In the genomic region with DNA sequence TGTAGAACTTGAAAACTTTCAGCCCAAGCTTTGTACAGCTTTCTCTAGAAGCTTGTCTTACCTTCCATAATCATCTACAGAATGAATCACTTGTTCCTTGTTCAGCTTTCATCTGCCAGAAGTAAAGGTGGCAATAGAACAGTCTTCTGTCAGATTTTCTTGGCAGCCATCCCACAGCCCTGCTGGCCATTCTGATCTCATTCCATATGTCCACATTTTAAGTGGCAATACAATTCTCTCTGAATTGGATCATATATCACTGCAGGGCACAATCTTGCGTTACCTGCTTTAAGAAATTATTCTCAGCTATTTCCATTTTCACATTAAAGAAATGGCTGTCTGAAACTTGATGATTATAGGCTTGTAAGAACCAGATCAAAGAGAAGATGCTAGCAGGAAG, we compare ENCODE assay signal across 18 mouse cellular contexts.
DNase-seq lines count a peak whose midpoint lies in the region; ATAC-seq and TF ChIP-seq lines count a peak whose summit lies in the region.
"Had no signal": no experiment of that assay in that cellular context is flagged by ENCODE, and none has a peak within 500 bp of the region (broad histone marks: within the 10 kb centered on the region; RNA-seq: fewer than 3 reads in every experiment).

No protein-coding gene starts in this region.

- no peak overlapping the region for H3K27ac ChIP-seq in lung, embryonic 14.5 days (ENCODE audit: low read depth)
- H3K27ac ChIP-seq: heart, adult 2 months; kidney, postnatal 0 days; liver, embryonic 12.5 days; neural tube, embryonic 15.5 days had no signal

- TF ChIP-seq POLR2A in brain, embryonic 14.5 days (IDR thresholded peaks at IDR 0.05; ENCODE audit: borderline replicate concordance, extremely low read depth, insufficient read depth, insufficient read length, poor library complexity, severe bottlenecking) = no peak

- H3K4me2 ChIP-seq in lung, embryonic 14.5 days = no peak overlapping the region
- H3K4me2 ChIP-seq: liver, embryonic 12.5 days; neural tube, embryonic 15.5 days had no signal

- no peak for TF ChIP-seq CTCF in lung, embryonic 14.5 days (IDR thresholded peaks at IDR 0.05; ENCODE audit: low read depth)
- TF ChIP-seq CTCF in brain, embryonic 14.5 days (IDR thresholded peaks at IDR 0.05; ENCODE audit: borderline replicate concordance, extremely low read depth, insufficient read depth, insufficient read length) = no peak

- H3K4me1 ChIP-seq in lung, embryonic 14.5 days (ENCODE audit: insufficient read depth) = no peaks in the 10 kb centered on the region
- H3K4me1 ChIP-seq: liver, embryonic 12.5 days; neural tube, embryonic 15.5 days had no signal

- DNase-seq in lung, embryonic 14.5 days = peak; percentile 5
- DNase-seq in lung, postnatal 36 days = no peak
- peak; percentile 53 for DNase-seq in brain, embryonic 14.5 days (ENCODE audit: low read depth)
- DNase-seq in cerebellum, adult 18-20 months = peak; percentile 36 to 51
- DNase-seq in cerebellum, postnatal 25 days = peak; percentile 69 to 82
- DNase-seq in layer of hippocampus, adult 8-10 months (ENCODE audit: low spot score in 2 of 2) = no peak
- DNase-seq in layer of hippocampus, postnatal 14 days (ENCODE audit: low spot score in 2 of 2) = no peak
- DNase-seq: embryo, embryonic 11 days; gastrocnemius, postnatal 25 days; heart, adult 2 months; heart, postnatal 36 days; kidney, adult 11 months; lung, adult 2 months; lung, postnatal 4 days; thymus, adult 2 months had no signal

- H3K9me3 ChIP-seq in lung, embryonic 14.5 days (ENCODE audit: low read depth, low read length) = no peaks in the 10 kb centered on the region
- H3K9me3 ChIP-seq: liver, embryonic 12.5 days; neural tube, embryonic 15.5 days had no signal

- no peak overlapping the region for H3K9ac ChIP-seq in lung, embryonic 14.5 days
- H3K9ac ChIP-seq: liver, embryonic 12.5 days; neural tube, embryonic 15.5 days had no signal

- WGBS in lung, embryonic 14.5 days = 74% methylated on average over 1 of the region's 1 CpGs

- no peak overlapping the region for H3K4me3 ChIP-seq in lung, embryonic 14.5 days (ENCODE audit: low read depth, low read length)
- H3K4me3 ChIP-seq: heart, adult 2 months; liver, embryonic 12.5 days; neural tube, embryonic 15.5 days had no signal

- ATAC-seq in lung, embryonic 14.5 days (ENCODE audit: insufficient read depth) = no peak
- ATAC-seq: liver, embryonic 12.5 days had no signal

- H3K27me3 ChIP-seq in lung, embryonic 14.5 days (ENCODE audit: insufficient read depth, low read length) = no peaks in the 10 kb centered on the region
- H3K27me3 ChIP-seq: liver, embryonic 12.5 days; neural tube, embryonic 15.5 days had no signal

- no peaks in the 10 kb centered on the region for H3K36me3 ChIP-seq in lung, embryonic 14.5 days (ENCODE audit: insufficient read depth)
- H3K36me3 ChIP-seq: liver, embryonic 12.5 days; neural tube, embryonic 15.5 days had no signal

Comparison
In these comparisons a context has a peak if more than half of its experiments do, and no peak if none do; other contexts are left out.
1. DNase-seq: peak in lung, embryonic 14.5 days (single experiment), brain, embryonic 14.5 days (single experiment), cerebellum, adult 18-20 months (2 of 2) and cerebellum, postnatal 25 days (2 of 2); none in lung, postnatal 36 days (single experiment), layer of hippocampus, adult 8-10 months (0 of 2) and layer of hippocampus, postnatal 14 days (0 of 2).